Mouse (Mus musculus): ENCODE data around the gene Efr3b.

- TF ChIP-seq CTCF (IDR thresholded peaks at IDR 0.05; ENCODE audit: control insufficient read depth, insufficient read depth, insufficient replicate concordance, low read depth, low read length) = no peak
- no peak for TF ChIP-seq POLR2A (IDR thresholded peaks at IDR 0.05; ENCODE audit: control insufficient read depth, low read depth, low read length)
These were observed 84.1 kb downstream of the Efr3b start, which contains the start of gene Pomc for GRCm38 (mm10) chr12:3954651-3955050.
